Mouse (Mus musculus) liver, embryonic 15.5 days (tissue): ENCODE results near the gene Rnft2. TPM values are rescaled to one million over a fixed set of nuclear protein-coding genes. Genes with fewer than 3 reads are reported as not detected.

ENCODE experiments used
- ATAC-seq: fragments of 200-750 bp; cut with Nextera tagmentation; 2 replicates; pipeline ENCODE4 v1.8.0; 2017; ENCODE audit warnings: moderate number of reproducible peaks, mild to moderate bottlenecking, moderate library complexity; ENCODE audit not compliant: insufficient read depth
- H3K27ac ChIP-seq: fragments of 300-500 bp; sonication (generic); replicated peaks from 2 replicates; pipeline ENCODE4 v1.5.1; 2015; ENCODE audit warnings: mild to moderate bottlenecking, inconsistent platforms
- H3K27me3 ChIP-seq: fragments of 300-500 bp; sonication (generic); 2 replicates; pipeline ENCODE4 v1.6.1; 2015; ENCODE audit warnings: mild to moderate bottlenecking, inconsistent platforms
- H3K36me3 ChIP-seq: fragments of 300-500 bp; sonication (generic); replicated peaks from 2 replicates; pipeline ENCODE4 v1.6.1; 2015; ENCODE audit warnings: moderate library complexity, mild to moderate bottlenecking, inconsistent platforms
- H3K4me1 ChIP-seq: fragments of 300-500 bp; sonication (generic); replicated peaks from 2 replicates; pipeline ENCODE4 v1.6.1; 2015; ENCODE audit warnings: inconsistent platforms
- H3K4me2 ChIP-seq: fragments of 300-500 bp; sonication (generic); 2 replicates; pipeline ENCODE4 v1.6.1; 2015; ENCODE audit warnings: moderate library complexity, mild to moderate bottlenecking, inconsistent platforms
- H3K4me3 ChIP-seq: fragments of 300-500 bp; sonication (generic); replicated peaks from 2 replicates; pipeline ENCODE4 v1.5.1; 2015; ENCODE audit warnings: mild to moderate bottlenecking, inconsistent platforms
- H3K9ac ChIP-seq: fragments of 300-500 bp; sonication (generic); 2 replicates; pipeline ENCODE4 v1.6.1; 2015; ENCODE audit warnings: moderate library complexity, mild to moderate bottlenecking, inconsistent platforms
- H3K9me3 ChIP-seq: fragments of 300-500 bp; sonication (generic); replicated peaks from 2 replicates; pipeline ENCODE4 v1.6.1; 2016; ENCODE audit warnings: inconsistent platforms
- WGBS: fragments of 180-500 bp; shearing (Covaris S2); methylation state at CpG from one replicate; pipeline ENCODE4 v1.1.7; 2015; ENCODE audit warnings: mixed read lengths; ENCODE audit not compliant: insufficient replicate concordance; 5-methylcytosine and 5-hydroxymethylcytosine counted together
- polyA plus RNA-seq: library from polyadenylated mRNA; unstranded; fragments of >200 nt; fragmentation: Nextera tagmentation; extraction: Ambion mirVana; gene quantifications from 2 replicates; pipeline ENCODE4 v1.2.1, GENCODE M21; 2015

Gene Rnft2
- polyA plus RNA-seq: 0.21 and 0.44 TPM in 2 replicates

DNA sequence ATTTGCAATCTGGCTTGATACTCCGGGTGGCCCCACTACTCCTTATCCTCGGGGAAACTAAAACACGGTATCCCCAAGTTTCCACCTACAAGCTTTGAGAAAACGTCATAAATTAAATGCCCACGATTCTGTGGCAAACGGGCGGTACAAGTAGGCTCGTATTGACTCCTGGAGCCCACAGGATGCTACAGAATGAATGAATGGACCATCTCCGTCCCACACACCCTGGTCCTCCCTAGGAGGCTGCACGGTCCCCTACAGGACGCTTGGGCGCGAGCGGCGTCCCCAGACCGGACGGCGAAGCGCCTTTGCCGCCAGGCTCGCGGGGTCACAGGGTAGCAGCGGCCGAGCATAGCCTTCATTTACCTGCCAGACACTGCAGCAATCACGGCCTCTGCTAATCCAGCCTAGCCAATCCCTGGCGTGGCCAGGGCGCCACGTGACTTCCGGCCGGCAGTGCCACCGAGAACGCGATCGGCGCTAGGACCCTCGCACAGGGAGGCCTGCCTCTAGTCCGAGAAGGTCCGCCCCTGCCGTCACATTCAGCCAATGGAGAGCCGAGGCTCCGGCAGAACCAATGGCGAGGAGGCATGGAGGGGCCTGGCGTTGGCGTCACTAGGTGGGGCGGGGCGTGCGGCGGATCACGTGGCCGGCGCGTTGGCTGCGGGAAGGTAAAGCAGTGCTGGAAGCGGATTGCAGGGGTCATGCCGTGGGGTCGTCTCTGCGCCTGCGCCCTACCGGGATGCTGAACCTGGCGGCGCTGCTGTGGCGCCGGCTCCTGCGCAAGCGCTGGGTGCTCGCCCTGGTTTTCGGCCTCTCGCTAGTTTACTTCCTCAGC lies at the start of gene Rnft2, which contains the start of gene 2410131K14Rik:
TSS of gene Rnft2 (minus strand) at position 511 of the 838 bp plus-strand sequence.
TSS of gene 2410131K14Rik (plus strand) at position 622 of the 838 bp plus-strand sequence.
- no peaks in the 10 kb centered on the region for H3K9me3 ChIP-seq
- H3K4me3 ChIP-seq: peak within 1 kb of the TSS; percentile 66
- peak within 1 kb of the TSS; percentile 96 for H3K4me2 ChIP-seq
- no peaks in the 10 kb centered on the region for H3K27me3 ChIP-seq
- H3K36me3 ChIP-seq: no peaks in the 10 kb centered on the region
- H3K9ac ChIP-seq: peak within 1 kb of the TSS; percentile 46
- WGBS: under 1% methylated on average over 68 of the region's 68 CpGs
- no peak within 1 kb of the TSS; the same call in 1 of the 2 replicates for H3K27ac ChIP-seq
- ATAC-seq: peak; percentile 99
- H3K4me1 ChIP-seq: peaks cover 24% of the 10 kb centered on the region

DNA sequence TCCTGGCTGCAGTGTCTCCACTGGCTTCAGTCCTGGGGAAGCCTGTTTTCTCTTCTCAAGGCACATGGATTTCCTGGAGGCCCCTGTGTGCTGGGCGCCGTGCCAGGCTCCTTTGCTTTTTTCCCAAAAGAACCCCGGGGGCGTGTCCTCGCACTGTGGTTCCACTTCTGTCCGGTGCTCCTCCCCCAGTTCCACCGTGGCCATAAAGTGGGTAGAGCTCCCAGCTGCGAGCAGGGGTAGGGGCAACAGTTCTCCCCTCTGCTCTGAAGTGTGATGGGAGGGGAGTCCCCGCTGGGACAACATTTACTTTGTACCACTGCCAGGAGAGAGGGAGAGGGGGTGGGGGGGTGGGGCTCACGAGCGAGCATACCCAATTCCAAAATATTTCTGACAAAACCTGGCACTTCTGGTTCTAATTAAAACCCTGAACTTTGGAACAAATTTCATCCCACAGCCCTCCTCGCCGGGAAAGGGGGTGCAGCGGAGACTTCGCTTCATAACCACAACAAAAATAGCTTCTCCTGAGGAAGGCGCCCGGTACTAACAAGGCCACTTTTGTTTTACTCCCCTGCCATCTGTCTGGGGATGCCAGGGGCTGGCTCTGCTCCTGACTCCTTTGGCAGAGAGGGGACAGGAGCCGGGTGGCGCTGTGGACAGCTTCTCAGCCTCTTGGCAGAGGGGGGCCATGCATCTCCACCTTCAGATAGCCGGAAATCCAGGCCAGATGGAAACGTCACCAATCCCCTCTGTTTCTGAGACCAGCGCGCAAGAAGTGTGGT lies 49.4 kb upstream of the Rnft2 start:
- Histone ChIP-seq H3K4me3 (no peak overlapping the region), H3K36me3 (no peaks in the 10 kb centered on the region)
- 44% methylated on average over 23 of the region's 23 CpGs for WGBS

DNA sequence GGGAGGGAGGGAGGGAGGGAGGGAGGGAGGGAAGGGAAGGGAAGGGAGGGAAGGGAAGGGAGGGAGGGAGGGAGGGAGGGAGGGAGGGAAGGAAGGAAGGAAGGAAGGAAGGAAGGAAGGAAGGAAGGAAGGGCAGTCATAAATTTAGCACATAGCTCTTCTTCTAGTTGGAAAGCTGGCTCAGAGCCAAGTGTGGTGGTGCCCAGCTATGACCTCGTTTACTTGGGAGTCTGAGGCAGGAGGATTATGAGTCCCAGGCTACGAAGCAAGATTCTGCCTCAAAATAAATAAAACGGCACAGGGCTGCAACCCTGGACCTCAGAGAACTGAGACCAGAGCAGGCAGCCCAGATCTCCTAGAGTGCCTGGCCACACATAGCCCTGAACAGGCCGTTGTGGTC lies 47.6 kb upstream of the Rnft2 start:
- H3K4me2 ChIP-seq: no peak overlapping the region
- H3K36me3 ChIP-seq: no peaks in the 10 kb centered on the region
- peaks cover 9% of the 10 kb centered on the region; the same call in 1 of the 2 replicates for H3K4me1 ChIP-seq
- 56% methylated on average over 4 of the region's 4 CpGs for WGBS
- no peak overlapping the region for H3K4me3 ChIP-seq
- ATAC-seq: no peak
- no peaks in the 10 kb centered on the region for H3K27me3 ChIP-seq
- H3K9ac ChIP-seq: no peak overlapping the region
- no peak overlapping the region for H3K27ac ChIP-seq
- H3K9me3 ChIP-seq: no peaks in the 10 kb centered on the region

More for the DNA sequence above, 49.4 kb upstream of the Rnft2 start:
- Histone ChIP-seq H3K4me2 (peak overlapping the region; percentile 18), H3K9ac (no peak overlapping the region), H3K27ac (peak overlapping the region; percentile 51; the same call in 1 of the 2 replicates), H3K4me1 (peaks cover 9% of the 10 kb centered on the region; the same call in 1 of the 2 replicates), H3K9me3 (no peaks in the 10 kb centered on the region), H3K27me3 (no peaks in the 10 kb centered on the region)
- peak; percentile 76 for ATAC-seq

DNA sequence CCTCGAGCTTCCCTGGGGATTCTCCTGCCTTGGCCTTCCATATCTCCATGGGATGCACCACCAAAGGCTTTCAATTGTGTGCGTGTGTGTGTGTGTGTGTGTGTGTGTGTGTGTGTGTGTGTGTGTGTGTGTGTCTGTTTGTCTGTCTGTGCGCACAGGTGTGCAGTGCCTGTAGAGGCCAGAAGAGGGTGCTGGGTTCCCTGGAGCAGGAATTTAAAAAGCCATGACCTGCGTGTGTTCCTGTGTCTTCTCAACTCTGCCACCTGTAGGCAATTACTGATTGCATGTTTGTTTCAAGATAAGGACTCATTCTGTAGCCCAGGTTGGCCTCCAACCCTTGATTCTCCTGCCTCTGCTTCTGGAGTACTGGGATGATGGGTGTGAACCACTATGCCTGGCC lies 46.5 kb upstream of the Rnft2 start:
- Histone ChIP-seq H3K4me3 (no peak overlapping the region), H3K36me3 (no peaks in the 10 kb centered on the region), H3K9ac (no peak overlapping the region), H3K27me3 (no peaks in the 10 kb centered on the region), H3K27ac (no peak overlapping the region), H3K9me3 (no peaks in the 10 kb centered on the region), H3K4me1 (peaks cover 9% of the 10 kb centered on the region; the same call in 1 of the 2 replicates), H3K4me2 (no peak overlapping the region)
- 70% methylated on average over 3 of the region's 4 CpGs for WGBS
- no peak for ATAC-seq

DNA sequence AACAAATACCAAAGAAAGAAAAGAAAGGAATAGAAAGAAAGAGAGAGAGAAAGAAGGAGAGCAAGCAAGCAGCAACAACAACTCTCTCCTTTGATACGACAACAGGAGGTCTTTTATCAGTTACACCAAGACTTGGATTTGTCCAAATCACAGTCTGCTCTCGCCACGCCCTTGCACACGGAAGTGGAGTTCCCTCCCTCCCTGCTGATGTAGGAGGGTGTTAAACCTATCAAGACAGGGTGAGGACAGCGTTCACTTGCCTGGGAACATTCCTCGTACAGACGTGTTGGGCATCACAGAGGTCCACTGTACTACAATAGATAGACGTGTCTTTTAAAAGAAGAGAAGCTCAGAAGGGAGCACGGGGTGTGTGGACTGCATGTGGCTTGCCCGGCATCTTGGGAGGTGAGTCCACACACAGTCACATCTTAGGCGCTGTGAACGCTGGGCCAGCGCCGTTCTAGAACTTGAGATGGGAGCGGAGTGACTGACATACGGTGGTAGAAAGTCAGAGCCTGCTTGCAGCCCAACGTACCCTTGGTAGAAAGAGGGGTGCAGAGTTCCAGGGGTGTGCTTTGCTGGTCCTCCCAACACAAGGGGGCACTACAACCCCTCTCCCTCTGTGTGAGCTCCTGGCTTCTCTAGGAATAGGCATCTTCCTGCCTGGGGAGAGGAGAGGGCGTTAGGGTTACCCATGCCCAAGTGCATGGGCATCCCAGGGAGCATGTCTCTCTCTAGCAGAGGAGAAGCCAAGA lies 33.0 kb upstream of the Rnft2 start:
- H3K4me1 ChIP-seq: 0 out of 2 replicates have a peak, but pooled peaks cover 3% of the 10 kb centered on the region
- H3K27ac ChIP-seq: no peak overlapping the region
- H3K9ac ChIP-seq: no peak overlapping the region
- no peak overlapping the region for H3K4me3 ChIP-seq
- no peaks in the 10 kb centered on the region for H3K9me3 ChIP-seq
- no peaks in the 10 kb centered on the region for H3K36me3 ChIP-seq
- 69% methylated on average over 18 of the region's 18 CpGs for WGBS
- no peak overlapping the region for H3K4me2 ChIP-seq
- ATAC-seq: no peak
- H3K27me3 ChIP-seq: peaks cover 22% of the 10 kb centered on the region

DNA sequence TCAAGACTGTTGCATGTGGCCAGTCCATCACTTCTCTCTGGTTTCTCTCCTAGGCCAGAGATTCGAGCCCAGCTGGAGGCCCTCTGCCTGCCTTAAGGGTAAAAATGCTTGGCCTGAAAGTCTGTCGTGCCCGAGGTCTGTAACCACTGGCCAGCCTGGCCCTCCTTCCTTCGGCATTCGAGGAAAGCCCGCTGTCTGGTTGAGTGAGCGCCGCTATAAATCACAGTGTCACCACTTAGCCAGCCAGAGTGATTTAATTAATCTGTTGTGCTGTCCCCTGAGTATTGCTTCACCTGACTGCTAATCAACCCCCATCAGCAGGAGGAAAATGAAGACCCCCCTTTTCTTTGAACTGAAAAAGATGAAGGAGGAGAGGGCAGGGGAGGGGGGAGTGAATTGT lies 31.8 kb upstream of the Rnft2 start:
- Histone ChIP-seq H3K9ac (no peak overlapping the region), H3K27ac (no peak overlapping the region), H3K4me2 (no peak overlapping the region), H3K4me3 (no peak overlapping the region), H3K36me3 (no peaks in the 10 kb centered on the region), H3K4me1 (0 out of 2 replicates have a peak, but pooled peaks cover 3% of the 10 kb centered on the region), H3K27me3 (peaks cover 31% of the 10 kb centered on the region), H3K9me3 (no peaks in the 10 kb centered on the region)
- ATAC-seq: no peak
- 40% methylated on average over 8 of the region's 8 CpGs for WGBS

DNA sequence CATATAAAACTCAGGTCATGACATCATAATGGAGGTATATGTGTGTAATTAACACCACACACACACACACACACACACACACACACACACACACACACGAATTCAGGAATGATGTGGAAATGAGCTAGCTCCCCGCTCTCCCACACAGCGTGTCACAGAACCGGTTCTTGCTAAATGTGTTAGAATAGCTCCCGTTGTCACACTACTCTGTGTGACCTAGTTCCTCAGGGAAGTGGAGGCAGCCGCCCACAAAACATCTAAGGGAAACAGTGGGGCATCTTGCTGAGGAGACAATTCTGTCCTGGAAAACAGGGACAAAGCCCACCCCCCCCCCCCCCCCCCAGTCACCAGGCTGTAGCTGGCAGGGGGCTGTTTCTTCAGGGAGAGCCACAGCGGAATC lies 31.4 kb upstream of the Rnft2 start:
- 40% methylated on average over 7 of the region's 7 CpGs for WGBS
- H3K9me3 ChIP-seq: no peaks in the 10 kb centered on the region
- 0 out of 2 replicates have a peak, but pooled peaks cover 3% of the 10 kb centered on the region for H3K4me1 ChIP-seq
- no peak overlapping the region for H3K4me2 ChIP-seq
- no peak overlapping the region for H3K27ac ChIP-seq
- ATAC-seq: no peak
- no peak overlapping the region for H3K9ac ChIP-seq
- peaks cover 33% of the 10 kb centered on the region for H3K27me3 ChIP-seq
- H3K4me3 ChIP-seq: no peak overlapping the region
- H3K36me3 ChIP-seq: no peaks in the 10 kb centered on the region

DNA sequence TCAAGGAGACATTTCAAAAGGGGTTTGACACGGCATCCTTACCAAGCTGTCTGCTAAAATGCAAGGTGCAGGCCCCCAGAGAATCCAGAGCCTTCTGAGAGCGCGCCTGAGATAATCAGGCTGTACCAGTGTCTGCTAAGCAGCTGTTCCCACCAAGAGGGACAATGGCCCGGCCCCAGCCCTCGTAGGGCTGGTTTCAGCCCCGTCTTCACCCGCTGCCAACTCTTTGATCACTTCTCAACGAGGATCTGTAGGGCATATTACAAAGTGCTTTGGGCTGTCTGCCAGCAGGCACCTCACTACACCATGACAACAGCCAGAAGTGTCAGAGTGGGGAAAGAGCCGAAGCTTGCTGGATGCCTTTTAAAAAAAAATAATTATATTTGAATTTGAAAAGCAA lies 29.6 kb upstream of the Rnft2 start:
- no peak for ATAC-seq
- WGBS: 47% methylated on average over 9 of the region's 9 CpGs
- Histone ChIP-seq H3K9ac (no peak overlapping the region), H3K27me3 (peaks cover 47% of the 10 kb centered on the region), H3K36me3 (no peaks in the 10 kb centered on the region), H3K4me2 (no peak overlapping the region), H3K4me1 (0 out of 2 replicates have a peak, but pooled peaks cover 3% of the 10 kb centered on the region), H3K27ac (no peak overlapping the region), H3K9me3 (no peaks in the 10 kb centered on the region), H3K4me3 (no peak overlapping the region)

DNA sequence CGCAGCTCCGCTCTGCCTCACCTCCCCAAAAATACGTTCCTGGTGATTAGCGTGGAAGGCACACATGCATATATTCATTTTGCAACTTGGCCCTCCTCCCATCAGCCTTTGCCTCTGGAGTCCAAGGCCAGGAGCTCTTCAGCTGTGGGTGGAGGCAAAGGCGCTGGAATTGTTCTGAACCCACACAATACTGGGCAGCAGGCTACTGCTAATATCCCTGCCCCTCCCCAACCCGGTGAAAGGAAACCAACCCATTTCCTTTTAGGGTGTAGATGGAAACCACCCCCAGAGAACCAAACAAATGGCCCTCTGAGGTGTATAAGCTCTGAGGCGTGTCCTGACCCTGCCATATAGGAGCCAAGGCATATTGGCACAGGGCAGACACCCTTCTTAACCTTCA lies 28.5 kb upstream of the Rnft2 start:
- no peaks in the 10 kb centered on the region for H3K36me3 ChIP-seq
- H3K9ac ChIP-seq: no peak overlapping the region
- no peak overlapping the region for H3K4me2 ChIP-seq
- no peak overlapping the region for H3K4me3 ChIP-seq
- H3K9me3 ChIP-seq: no peaks in the 10 kb centered on the region
- no peak overlapping the region for H3K27ac ChIP-seq
- H3K4me1 ChIP-seq: peaks cover 7% of the 10 kb centered on the region; the same call in 1 of the 2 replicates
- 56% methylated on average over 7 of the region's 7 CpGs for WGBS
- no peak for ATAC-seq
- H3K27me3 ChIP-seq: peaks cover 56% of the 10 kb centered on the region

DNA sequence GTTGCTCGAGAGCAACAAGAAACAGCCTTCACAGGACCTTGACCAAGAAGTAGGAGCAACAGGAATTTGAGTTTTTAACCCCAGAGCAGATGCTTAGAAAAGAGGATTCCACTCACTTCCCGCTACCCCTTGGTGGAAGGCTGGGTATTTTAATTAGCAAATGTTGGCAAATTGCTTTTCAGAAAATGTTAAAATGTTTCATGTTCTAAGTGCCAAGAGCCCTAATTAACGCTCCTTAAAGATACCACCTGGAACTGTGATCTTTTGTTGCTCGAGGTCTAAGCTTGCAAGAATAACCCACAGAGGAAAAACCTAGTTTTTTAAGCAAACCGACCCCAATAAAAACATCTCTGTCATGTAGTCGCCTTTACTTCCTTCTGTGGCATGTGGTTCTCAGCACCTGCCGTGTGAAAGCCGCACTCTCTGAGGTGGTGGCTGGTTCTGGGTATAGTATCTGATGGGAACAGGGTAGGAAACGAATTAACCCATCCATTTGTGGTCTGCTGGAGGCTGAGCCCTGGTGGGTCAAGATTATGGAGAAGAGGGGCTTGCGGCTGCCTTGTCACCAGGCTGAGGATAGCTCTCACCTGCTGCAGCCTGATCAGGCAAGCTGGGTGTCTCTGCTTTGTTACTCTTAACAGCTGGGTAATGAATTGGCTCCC lies 26.7 kb upstream of the Rnft2 start:
- H3K36me3 ChIP-seq: no peaks in the 10 kb centered on the region
- no peak overlapping the region for H3K4me3 ChIP-seq
- no peak for ATAC-seq
- H3K9me3 ChIP-seq: no peaks in the 10 kb centered on the region
- peaks cover 56% of the 10 kb centered on the region for H3K27me3 ChIP-seq
- H3K4me2 ChIP-seq: no peak overlapping the region
- WGBS: 27% methylated on average over 10 of the region's 10 CpGs
- no peak overlapping the region for H3K9ac ChIP-seq
- H3K4me1 ChIP-seq: peaks cover 7% of the 10 kb centered on the region; the same call in 1 of the 2 replicates
- no peak overlapping the region for H3K27ac ChIP-seq
